Mouse (Mus musculus) heart, embryonic 12.5 days (tissue): Measurements from ENCODE around the gene Ints7. TPM values are rescaled to one million over a fixed set of nuclear protein-coding genes. Genes with fewer than 3 reads are reported as not detected.

Source experiments
- ATAC-seq: fragments of 200-750 bp; cut with Nextera tagmentation; 2 replicates; pipeline ENCODE4 v1.8.0; 2017; ENCODE audit warnings: moderate TSS enrichment, moderate library complexity; ENCODE audit not compliant: insufficient number of reproducible peaks, low FRiP score
- H3K27ac ChIP-seq: fragments of 300-500 bp; sonication (generic); 2 replicates; pipeline ENCODE4 v1.5.1; 2016; ENCODE audit warnings: mild to moderate bottlenecking, moderate library complexity; ENCODE audit not compliant: poor library complexity, severe bottlenecking
- H3K27me3 ChIP-seq: fragments of 300-500 bp; sonication (generic); replicated peaks from 2 replicates; pipeline ENCODE4 v1.6.1; 2016; ENCODE audit warnings: mild to moderate bottlenecking, moderate library complexity
- H3K36me3 ChIP-seq: fragments of 300-500 bp; sonication (generic); 2 replicates; pipeline ENCODE4 v1.6.1; 2016; ENCODE audit warnings: mild to moderate bottlenecking, moderate library complexity
- H3K4me1 ChIP-seq: fragments of 300-500 bp; sonication (generic); replicated peaks from 2 replicates; pipeline ENCODE4 v1.6.1; 2016; ENCODE audit warnings: mild to moderate bottlenecking
- H3K4me2 ChIP-seq: fragments of 300-500 bp; sonication (generic); 2 replicates; pipeline ENCODE4 v1.6.1; 2016; ENCODE audit warnings: mild to moderate bottlenecking, moderate library complexity
- H3K4me3 ChIP-seq: fragments of 300-500 bp; sonication (generic); 2 replicates; pipeline ENCODE4 v1.5.1; 2016; ENCODE audit warnings: mild to moderate bottlenecking
- H3K9ac ChIP-seq: fragments of 300-500 bp; sonication (generic); 2 replicates; pipeline ENCODE4 v1.6.1; 2016; ENCODE audit warnings: mild to moderate bottlenecking, moderate library complexity
- H3K9me3 ChIP-seq: fragments of 300-500 bp; sonication (generic); replicated peaks from 2 replicates; pipeline ENCODE4 v1.6.1; 2016; ENCODE audit warnings: mild to moderate bottlenecking, moderate library complexity
- WGBS: fragments of 180-500 bp; shearing (Covaris S2); methylation state at CpG from one replicate; pipeline ENCODE4 v1.1.7; 2016; 5-methylcytosine and 5-hydroxymethylcytosine counted together
- polyA plus RNA-seq: library from polyadenylated mRNA; unstranded; fragments of >200 nt; fragmentation: Nextera tagmentation; extraction: Ambion mirVana; gene quantifications from 2 replicates; pipeline ENCODE4 v1.2.1, GENCODE M21; 2016

The Ints7 gene
- polyA plus RNA-seq, 1 experiment from 2014 or later, result 51.8 TPM

DNA sequence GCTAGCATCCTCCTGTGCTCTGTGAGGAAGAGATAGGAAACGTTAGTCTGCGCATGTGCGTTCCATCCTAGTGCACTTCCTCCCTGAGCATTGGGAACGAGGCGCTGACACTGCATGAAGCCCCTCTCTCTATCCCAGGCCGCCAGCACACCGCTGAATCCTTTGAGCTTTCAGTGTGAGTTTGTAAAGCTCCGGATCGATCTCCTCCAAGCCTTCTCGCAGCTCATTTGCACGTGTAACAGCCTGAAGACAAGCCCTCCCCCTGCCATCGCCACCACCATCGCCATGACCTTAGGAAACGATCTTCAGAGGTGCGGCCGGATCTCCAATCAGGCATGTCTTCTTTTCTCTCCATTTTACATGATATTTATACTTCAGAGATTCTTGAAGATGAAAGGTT lies 37.4 kb downstream of the Ints7 start:
- Histone ChIP-seq H3K4me1 (no peaks in the 10 kb centered on the region; the same call in 1 of the 2 replicates), H3K9ac (no peak overlapping the region), H3K9me3 (no peaks in the 10 kb centered on the region), H3K27ac (no peak overlapping the region), H3K4me3 (no peak overlapping the region), H3K36me3 (peaks cover 88% of the 10 kb centered on the region), H3K27me3 (no peaks in the 10 kb centered on the region), H3K4me2 (no peak overlapping the region)
- 79% methylated on average over 16 of the region's 16 CpGs for WGBS
- ATAC-seq, result no peak

GRCm38 (mm10) chr1:191616245-191616644 lies 40.8 kb downstream of the Ints7 start:
- Histone ChIP-seq H3K27ac (no peak overlapping the region), H3K4me3 (no peak overlapping the region), H3K36me3 (peaks cover 92% of the 10 kb centered on the region), H3K27me3 (no peaks in the 10 kb centered on the region), H3K9ac (no peak overlapping the region), H3K4me2 (no peak overlapping the region), H3K9me3 (no peaks in the 10 kb centered on the region), H3K4me1 (peaks cover 3% of the 10 kb centered on the region; the same call in 1 of the 2 replicates)
- whole genome bisulfite sequencing, result 94% methylated on average over 8 of the region's 8 CpGs
- no peak for ATAC-seq

- Histone ChIP-seq H3K4me2 (no peak overlapping the region), H3K9ac (no peak overlapping the region), H3K27ac (no peak overlapping the region), H3K4me3 (no peak overlapping the region), H3K4me1 (peaks cover 5% of the 10 kb centered on the region; the same call in 1 of the 2 replicates), H3K9me3 (no peaks in the 10 kb centered on the region), H3K36me3 (peaks cover 93% of the 10 kb centered on the region), H3K27me3 (no peaks in the 10 kb centered on the region)
- ATAC-seq, result no peak
- WGBS, result 80% methylated on average over 3 of the region's 3 CpGs
Measured at GRCm38 (mm10) chr1:191617589-191617988, 42.2 kb downstream of the Ints7 start.

GRCm38 (mm10) chr1:191618067-191618766 lies 42.8 kb downstream of the Ints7 start:
- Histone ChIP-seq H3K36me3 (peaks cover 90% of the 10 kb centered on the region), H3K4me1 (peaks cover 8% of the 10 kb centered on the region), H3K9ac (no peak overlapping the region), H3K4me3 (no peak overlapping the region), H3K27ac (peak overlapping the region; percentile 63), H3K27me3 (no peaks in the 10 kb centered on the region), H3K4me2 (no peak overlapping the region), H3K9me3 (no peaks in the 10 kb centered on the region)
- WGBS, result 69% methylated on average over 12 of the region's 12 CpGs
- ATAC-seq, result no peak

DNA sequence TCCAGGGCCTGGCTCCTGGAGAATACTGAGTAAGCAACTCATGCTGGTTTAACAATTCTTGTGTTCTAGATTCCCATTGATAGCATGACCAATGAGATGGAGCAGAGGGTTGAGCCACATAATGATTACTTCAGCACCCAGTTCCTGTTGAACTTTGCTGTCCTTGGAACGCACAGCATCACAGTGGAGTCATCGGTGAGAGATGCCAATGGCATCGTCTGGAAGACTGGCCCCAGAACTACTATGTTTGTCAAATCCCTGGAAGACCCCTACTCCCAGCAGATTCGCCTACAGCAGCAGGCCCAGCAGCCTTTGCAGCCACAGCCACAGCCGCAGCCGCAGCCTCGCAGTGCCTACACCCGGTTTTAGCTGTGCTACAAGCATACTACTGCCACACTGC lies 45.7 kb downstream of the Ints7 start:
- Histone ChIP-seq H3K4me2 (no peak overlapping the region), H3K9ac (no peak overlapping the region), H3K4me1 (peaks cover 30% of the 10 kb centered on the region), H3K27me3 (no peaks in the 10 kb centered on the region), H3K4me3 (no peak overlapping the region), H3K9me3 (no peaks in the 10 kb centered on the region), H3K27ac (no peak overlapping the region), H3K36me3 (peaks cover 66% of the 10 kb centered on the region)
- ATAC-seq, result no peak
- 92% methylated on average over 8 of the region's 8 CpGs for WGBS

DNA sequence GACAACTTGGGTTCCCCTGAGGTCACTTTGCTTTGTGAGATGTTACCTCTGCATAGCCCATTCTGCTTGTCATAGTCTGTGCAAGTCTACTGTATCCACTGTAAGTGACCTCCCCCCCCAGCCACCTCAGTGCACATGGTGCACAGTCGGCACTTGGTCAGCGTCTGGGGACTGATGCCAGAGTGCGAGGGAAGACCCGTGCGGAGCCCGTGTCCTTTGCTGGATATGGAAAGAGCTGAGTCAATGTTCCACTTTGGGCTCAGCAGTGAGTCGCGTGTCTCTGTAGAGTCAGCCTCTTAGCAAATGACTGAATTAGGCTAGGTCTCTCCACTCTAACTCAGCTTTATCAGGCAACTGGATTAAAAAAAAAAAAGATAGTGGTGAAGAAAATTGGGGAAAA lies 47.4 kb downstream of the Ints7 start:
- H3K27me3 ChIP-seq, result no peaks in the 10 kb centered on the region
- 65% methylated on average over 8 of the region's 8 CpGs for WGBS
- H3K4me1 ChIP-seq, result peaks cover 30% of the 10 kb centered on the region
- no peak overlapping the region for H3K4me3 ChIP-seq
- 0 out of 2 replicates have a peak, but pooled peaks have one; percentile 34 for ATAC-seq
- no peaks in the 10 kb centered on the region for H3K9me3 ChIP-seq
- no peak overlapping the region for H3K4me2 ChIP-seq
- H3K9ac ChIP-seq, result no peak overlapping the region
- peaks cover 49% of the 10 kb centered on the region for H3K36me3 ChIP-seq
- H3K27ac ChIP-seq, result 0 out of 2 replicates have a peak overlapping the region, but pooled peaks have one; percentile 48

GRCm38 (mm10) chr1:191624492-191624891 lies 49.1 kb downstream of the Ints7 start:
- Histone ChIP-seq H3K27me3 (no peaks in the 10 kb centered on the region), H3K4me3 (no peak overlapping the region), H3K27ac (peak overlapping the region; percentile 73; the same call in 1 of the 2 replicates), H3K4me2 (no peak overlapping the region), H3K36me3 (peaks cover 32% of the 10 kb centered on the region), H3K9me3 (no peaks in the 10 kb centered on the region), H3K4me1 (peaks cover 35% of the 10 kb centered on the region), H3K9ac (no peak overlapping the region)
- 0 out of 2 replicates have a peak, but pooled peaks have one; percentile 13 for ATAC-seq
- 59% methylated on average over 6 of the region's 6 CpGs for WGBS

- 34% methylated on average over 6 of the region's 6 CpGs for WGBS
Measured at GRCm38 (mm10) chr1:191625026-191625425, 49.6 kb downstream of the Ints7 start.

GRCm38 (mm10) chr1:191625620-191626019 lies 50.2 kb downstream of the Ints7 start:
- no peaks in the 10 kb centered on the region for H3K27me3 ChIP-seq
- H3K9ac ChIP-seq, result no peak overlapping the region
- peak overlapping the region; percentile 24; the same call in 1 of the 2 replicates for H3K4me2 ChIP-seq
- no peaks in the 10 kb centered on the region for H3K9me3 ChIP-seq
- H3K27ac ChIP-seq, result peak overlapping the region; percentile 73
- H3K36me3 ChIP-seq, result peaks cover 21% of the 10 kb centered on the region
- 29% methylated on average over 4 of the region's 4 CpGs for WGBS
- 0 out of 2 replicates have a peak, but pooled peaks have one; percentile 12 for ATAC-seq
- no peak overlapping the region for H3K4me3 ChIP-seq
- H3K4me1 ChIP-seq, result peaks cover 35% of the 10 kb centered on the region

More at GRCm38 (mm10) chr1:191625026-191625425, 49.6 kb downstream of the Ints7 start:
- ATAC-seq, result peak; percentile 26; the same call in 1 of the 2 replicates
- Histone ChIP-seq H3K27me3 (no peaks in the 10 kb centered on the region), H3K27ac (peak overlapping the region; percentile 73), H3K36me3 (peaks cover 26% of the 10 kb centered on the region), H3K9me3 (no peaks in the 10 kb centered on the region), H3K4me2 (no peak overlapping the region), H3K4me3 (no peak overlapping the region), H3K9ac (no peak overlapping the region), H3K4me1 (peaks cover 35% of the 10 kb centered on the region)

DNA sequence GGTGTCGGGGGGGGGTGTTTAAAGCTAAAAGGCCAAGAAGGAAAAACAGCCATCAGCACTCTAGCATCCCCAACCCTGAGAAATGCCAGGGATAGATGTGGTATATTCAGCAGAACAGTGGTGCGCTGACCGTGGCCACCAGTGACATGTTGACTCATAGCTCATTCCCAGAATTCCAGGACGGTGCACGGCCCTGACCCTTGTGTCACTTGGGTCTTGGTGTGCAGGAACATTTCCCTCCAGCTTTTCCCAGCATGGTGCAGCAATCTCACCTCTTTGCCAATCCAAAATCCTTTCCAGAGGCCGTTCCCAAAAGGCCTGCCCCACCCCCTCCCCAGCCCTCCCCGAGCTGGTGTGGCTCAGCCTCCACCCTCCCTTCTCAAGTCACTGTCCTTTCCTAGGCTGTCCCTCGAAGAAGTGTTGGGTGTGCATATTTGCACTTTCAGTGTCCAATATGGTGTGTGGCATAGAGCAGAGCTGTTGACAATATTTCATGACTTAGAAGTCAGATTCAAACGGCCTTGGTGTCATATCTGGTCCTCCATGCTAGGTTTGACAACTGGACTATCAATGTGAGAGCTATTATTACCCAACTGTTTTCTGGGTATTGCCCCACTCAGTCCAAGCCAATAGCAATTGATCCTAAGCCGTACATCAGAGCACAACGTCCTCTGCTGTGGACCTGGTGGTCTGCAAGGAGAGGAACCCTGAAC lies 53.2 kb downstream of the Ints7 start:
- peaks cover 30% of the 10 kb centered on the region for H3K4me1 ChIP-seq
- WGBS, result 49% methylated on average over 11 of the region's 11 CpGs

DNA sequence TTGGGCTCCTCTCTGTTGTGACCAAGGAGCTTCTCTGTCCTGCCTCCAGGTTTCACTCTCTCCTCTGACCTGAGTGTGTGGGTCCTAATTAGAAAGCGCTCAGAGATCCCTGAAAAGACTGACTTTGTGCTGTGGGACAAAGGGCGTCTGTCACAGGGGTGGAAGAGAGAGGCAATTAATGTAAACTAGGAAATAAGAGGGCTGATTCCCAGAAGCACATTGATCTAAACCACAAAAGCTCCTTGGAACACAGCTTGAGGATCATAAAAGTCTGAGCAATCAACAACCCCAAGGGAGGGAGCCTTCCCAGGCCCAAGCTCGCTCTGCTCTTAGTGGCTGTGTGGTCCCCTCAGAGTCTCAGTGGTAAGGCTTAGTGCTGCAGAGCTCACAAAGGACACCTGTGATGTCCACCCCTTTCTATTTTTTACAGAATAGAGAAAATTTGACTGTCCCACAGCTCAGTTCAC lies 53.8 kb downstream of the Ints7 start:
- H3K9ac ChIP-seq, result no peak overlapping the region
- H3K4me2 ChIP-seq, result no peak overlapping the region
- H3K9me3 ChIP-seq, result no peaks in the 10 kb centered on the region
- peaks cover 27% of the 10 kb centered on the region for H3K4me1 ChIP-seq
- H3K4me3 ChIP-seq, result no peak overlapping the region
- WGBS, result 68% methylated on average over 3 of the region's 3 CpGs
- H3K27me3 ChIP-seq, result no peaks in the 10 kb centered on the region
- H3K27ac ChIP-seq, result no peak overlapping the region
- H3K36me3 ChIP-seq, result no peaks in the 10 kb centered on the region
- ATAC-seq, result no peak

More for the DNA sequence above, 53.2 kb downstream of the Ints7 start:
- no peak for ATAC-seq
- Histone ChIP-seq H3K36me3 (no peaks in the 10 kb centered on the region), H3K27me3 (no peaks in the 10 kb centered on the region), H3K4me2 (no peak overlapping the region), H3K27ac (no peak overlapping the region), H3K9me3 (no peaks in the 10 kb centered on the region), H3K4me3 (no peak overlapping the region), H3K9ac (no peak overlapping the region)
